Mouse (Mus musculus) E14TG2a.4 (cell line): ENCODE measurements around the gene Methig1.

ENCODE experiments used
- CTCF ChIP-seq: conservative IDR thresholded peaks from 2 replicates; pipeline ENCODE4 v1.5.1; 2014; ENCODE audit warnings: low read length
- NANOG ChIP-seq: IDR thresholded peaks from 2 replicates; pipeline ENCODE4 v1.6.1; 2014; ENCODE audit warnings: borderline replicate concordance, low read length, mixed read lengths

DNA sequence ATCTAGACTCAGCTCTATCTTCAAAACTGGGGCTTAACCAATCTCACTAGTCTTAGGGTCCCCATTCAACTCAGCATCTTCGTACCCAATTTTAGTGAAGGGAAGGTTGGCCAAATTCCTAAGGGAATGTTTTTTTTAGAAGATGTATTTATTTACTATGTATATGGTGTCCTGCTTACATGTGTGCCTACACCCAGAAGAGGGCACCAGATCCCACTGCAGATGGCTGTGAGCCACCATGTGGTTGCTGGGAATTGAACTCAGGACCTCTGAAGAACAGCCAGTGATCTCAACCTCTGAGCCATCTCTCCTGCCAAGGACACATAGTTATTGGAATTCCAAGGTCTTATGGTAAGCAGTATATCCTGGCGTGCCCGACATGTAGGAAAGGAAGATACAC, 42.6 kb downstream of the Methig1 start:
- TF ChIP-seq CTCF = no peak
- TF ChIP-seq NANOG = no peak
